Mouse (Mus musculus) right cerebral cortex, postnatal 10 days (tissue): Measurements from ENCODE around the gene Glipr1.

ENCODE experiments used
- DNase-seq, 2 experiments: peaks; one replicate each; pipeline ENCODE4 v3.0.0; 2021; ENCODE audit warnings: low spot score in 2 of 2

Gene Glipr1

GRCm38 (mm10) chr10:111966394-111966793, 36.0 kb downstream of the Glipr1 start:
- no peak for DNase-seq

- no peak for DNase-seq
Observed at GRCm38 (mm10) chr10:111960459-111960858, 42.0 kb downstream of the Glipr1 start.

- DNase-seq = no peak
Observed at GRCm38 (mm10) chr10:111959353-111959752, 43.1 kb downstream of the Glipr1 start.

- no peak for DNase-seq
Observed at GRCm38 (mm10) chr10:111958046-111958421, 44.4 kb downstream of the Glipr1 start.

GRCm38 (mm10) chr10:111957271-111958045, 45.0 kb downstream of the Glipr1 start:
- peak; percentile 85 to 86 for DNase-seq

DNA sequence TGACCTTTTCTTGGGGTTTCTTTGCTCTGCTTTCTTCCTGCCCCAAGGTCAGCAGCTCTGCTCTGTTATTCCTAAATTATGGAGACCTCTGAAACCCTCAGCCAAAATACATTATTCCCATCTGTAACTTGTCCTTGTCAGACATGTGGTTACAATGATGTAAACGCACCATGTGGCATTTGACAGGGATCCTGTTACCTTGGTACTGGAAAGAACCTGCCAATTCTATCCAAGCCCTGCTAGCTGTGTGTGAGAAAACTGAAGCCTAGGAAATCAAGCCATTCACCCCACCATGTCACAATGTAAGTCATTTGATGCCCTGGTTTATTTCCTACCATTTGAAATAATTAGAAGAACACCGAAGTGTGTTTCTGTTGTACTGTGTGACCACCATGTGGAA, 46.6 kb downstream of the Glipr1 start:
- no peak for DNase-seq

- DNase-seq = no peak
Observed at GRCm38 (mm10) chr10:111949008-111949407, 53.4 kb downstream of the Glipr1 start.

GRCm38 (mm10) chr10:111948041-111948440, 54.4 kb downstream of the Glipr1 start:
- DNase-seq = no peak

GRCm38 (mm10) chr10:111945563-111945962, 56.9 kb downstream of the Glipr1 start:
- DNase-seq = no peak

GRCm38 (mm10) chr10:111943026-111943425, 59.4 kb downstream of the Glipr1 start:
- no peak for DNase-seq

GRCm38 (mm10) chr10:111937146-111937534, 65.3 kb downstream of the Glipr1 start:
- no peak for DNase-seq

DNA sequence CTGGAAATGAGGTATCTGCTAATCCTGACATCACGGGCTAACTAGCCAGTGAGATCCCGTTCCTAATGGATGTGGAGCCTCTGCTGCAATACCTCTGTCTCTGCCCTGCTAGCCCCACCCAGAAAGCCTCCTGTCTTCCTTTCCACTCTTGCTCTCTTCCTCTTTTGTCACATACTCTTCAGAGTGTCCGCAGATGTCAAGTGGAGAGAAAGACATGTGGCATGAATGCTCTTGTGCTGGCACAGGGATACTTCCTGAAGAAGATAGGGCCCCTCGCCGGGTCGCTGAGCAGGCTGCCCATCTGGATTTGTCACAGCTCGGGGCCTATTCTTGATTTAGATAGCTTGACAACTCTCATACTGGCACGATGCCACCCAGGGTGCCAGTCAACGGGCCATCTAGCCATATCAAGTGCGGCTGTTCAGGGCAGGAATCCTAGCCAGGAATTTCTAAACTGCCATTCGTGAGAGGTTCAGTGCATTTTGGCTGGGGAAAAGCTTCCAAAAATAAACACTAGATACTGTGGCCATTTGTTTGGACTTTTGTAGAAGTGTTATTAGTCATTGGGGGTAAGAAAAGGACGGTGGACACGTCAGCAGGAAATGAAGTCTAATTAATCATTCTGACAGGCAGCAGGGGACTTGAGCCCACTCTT, 65.8 kb downstream of the Glipr1 start:
- DNase-seq = peak; percentile 49 to 51

DNA sequence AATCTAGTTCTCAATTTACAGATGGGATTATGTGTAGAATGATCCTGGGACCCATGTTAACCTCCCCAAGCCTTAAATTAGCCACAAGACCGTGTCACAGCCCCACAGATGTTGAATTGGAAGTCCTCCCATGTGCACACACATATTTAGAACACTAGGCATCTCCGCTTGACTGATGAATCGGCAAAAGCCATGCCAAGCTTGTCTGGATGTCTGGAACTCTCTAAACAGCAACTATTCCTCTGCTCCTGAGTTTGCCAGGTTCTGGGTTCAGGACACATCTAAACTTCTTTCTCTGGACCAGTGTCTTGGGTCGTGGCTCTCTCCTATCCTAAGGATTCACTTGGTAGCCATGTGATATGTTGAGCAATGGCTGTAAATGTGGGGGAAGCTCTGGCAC, 66.4 kb downstream of the Glipr1 start:
- no peak for DNase-seq
